Mouse (Mus musculus): ENCODE measurements around the gene Srgn.
"Not testable (repeated sequence)": the region's sequence is repeated elsewhere in the genome, so short reads cannot be mapped to it uniquely, and the experiment has no call there.

The Srgn gene

DNA sequence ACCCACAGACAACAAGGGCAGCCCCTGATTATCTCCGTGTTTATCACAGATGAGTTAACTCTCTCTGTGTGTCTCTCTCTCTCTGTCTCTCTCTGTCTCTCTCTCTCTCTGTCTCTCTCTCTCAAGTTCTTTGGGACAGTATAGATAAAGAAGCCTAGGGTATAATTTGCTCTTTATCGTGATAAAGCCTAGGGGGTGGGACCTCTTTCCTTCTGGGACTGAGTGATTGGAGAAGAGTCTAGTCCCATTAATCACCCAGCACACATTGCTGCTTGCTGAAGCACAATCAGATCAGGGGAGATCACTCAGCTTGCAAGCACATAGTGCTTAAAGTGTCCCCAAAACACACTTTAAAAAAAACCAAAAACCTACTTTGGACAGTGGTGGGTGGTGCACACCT lies 6.3 kb downstream of the Srgn start:
- no peak for DNase-seq

DNA sequence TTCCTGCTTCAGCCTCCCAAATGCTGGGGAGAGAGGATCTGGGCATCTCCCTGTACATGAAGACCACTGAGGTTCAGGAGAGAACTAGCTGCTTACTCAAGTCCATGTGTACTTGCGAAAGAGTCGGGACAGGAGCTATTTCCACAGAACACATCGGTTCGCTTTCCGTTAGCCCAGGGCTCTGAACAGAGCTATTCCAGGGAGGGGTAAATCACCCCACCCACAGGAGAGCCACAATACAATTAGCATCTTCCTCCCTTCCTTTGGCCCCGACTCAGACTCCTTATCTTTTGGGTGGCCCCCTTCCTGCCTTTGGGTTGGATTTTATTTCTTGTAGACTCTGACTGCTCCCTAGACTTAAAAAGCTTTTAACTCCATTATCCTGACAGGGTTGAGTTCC lies 9.7 kb downstream of the Srgn start:
- no peak for DNase-seq

DNA sequence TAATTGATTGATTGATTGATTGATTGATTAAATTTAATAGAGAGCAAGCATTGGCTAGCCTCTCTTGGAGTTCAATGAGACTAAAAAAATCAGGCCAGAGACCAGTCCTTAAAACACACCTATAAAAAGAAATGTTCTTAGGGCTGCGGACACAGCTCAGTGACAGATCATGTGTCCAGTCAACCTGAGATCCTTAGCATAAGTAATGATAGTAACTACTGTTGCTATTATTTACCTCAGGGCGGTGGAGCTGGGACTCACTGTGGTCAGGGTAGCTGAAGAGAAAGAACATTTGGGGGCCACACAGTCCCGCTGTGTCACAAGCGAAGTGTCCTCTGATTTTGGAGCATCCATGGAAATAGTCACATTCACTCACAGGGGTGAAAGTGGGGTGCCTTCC lies 14.4 kb downstream of the Srgn start:
- DNase-seq, result no peak

DNA sequence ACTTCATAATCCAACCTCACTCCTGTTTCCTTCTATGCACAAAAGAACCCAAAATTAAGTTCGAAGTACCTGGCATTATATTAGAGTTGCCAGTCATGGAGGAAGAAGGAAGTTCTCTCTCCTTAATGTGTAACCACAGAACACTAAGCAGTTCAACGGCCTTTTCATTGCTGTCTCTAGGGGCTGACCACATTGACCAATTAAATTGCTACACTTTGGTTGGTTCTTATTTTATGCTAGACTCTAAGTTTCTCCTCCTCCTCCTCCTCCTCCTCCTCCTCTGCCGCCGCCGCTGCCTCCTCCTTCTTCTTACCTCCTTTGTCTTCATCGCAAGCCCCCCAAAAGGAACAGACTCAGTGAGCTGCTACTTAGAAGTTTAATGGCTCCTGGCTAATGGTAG lies 15.7 kb downstream of the Srgn start:
- DNase-seq, result no peak

DNA sequence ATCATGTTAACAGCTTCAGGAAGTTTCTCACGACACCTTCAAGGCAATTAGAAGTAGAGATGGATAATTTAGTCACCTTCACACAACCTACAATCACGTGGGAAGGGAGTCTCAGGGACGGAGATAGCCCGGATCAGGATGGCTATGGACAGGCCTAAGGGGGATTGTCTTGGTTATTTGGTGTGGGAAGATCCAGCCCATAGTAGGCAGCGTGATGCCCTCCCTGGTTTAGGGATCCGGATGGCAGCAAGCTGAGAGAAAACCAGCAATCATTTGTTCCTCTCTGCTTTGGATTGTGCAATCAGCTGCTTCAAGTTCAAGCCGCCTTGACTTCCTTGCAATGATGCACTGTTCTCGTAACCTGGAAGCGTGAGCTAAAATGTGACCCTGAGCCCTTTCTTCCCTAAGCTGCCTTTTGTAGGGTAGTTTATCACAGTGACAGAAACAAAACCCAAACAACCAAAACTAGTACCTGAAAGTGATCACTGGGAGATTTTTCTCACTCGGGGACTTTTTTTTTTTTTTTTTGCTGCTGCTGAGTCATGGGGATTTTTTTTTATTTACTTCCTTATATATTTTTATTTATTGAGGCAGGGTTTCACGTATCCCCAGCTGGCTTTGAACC lies 18.1 kb downstream of the Srgn start:
- DNase-seq, result no peak

DNA sequence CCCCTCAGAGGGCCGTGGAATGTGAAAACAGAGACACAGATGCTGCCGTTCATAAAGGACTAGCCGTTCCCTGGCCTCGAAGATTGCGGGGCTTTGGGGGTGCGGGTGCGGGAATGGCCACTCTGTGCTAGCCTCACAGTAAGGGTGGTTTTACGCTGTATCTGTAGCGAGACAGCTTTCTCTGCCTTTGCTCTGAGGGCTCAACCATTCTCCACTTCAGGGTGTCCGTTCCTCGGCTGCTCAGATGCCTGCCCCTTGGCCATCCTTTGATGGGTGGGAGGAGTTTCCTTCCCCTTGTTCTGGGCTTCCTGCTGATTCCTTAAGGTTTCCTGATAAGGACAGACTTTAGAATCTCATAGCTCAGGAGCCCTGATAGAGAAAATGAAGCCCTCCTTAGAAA lies 18.8 kb downstream of the Srgn start:
- DNase-seq, result no peak

DNA sequence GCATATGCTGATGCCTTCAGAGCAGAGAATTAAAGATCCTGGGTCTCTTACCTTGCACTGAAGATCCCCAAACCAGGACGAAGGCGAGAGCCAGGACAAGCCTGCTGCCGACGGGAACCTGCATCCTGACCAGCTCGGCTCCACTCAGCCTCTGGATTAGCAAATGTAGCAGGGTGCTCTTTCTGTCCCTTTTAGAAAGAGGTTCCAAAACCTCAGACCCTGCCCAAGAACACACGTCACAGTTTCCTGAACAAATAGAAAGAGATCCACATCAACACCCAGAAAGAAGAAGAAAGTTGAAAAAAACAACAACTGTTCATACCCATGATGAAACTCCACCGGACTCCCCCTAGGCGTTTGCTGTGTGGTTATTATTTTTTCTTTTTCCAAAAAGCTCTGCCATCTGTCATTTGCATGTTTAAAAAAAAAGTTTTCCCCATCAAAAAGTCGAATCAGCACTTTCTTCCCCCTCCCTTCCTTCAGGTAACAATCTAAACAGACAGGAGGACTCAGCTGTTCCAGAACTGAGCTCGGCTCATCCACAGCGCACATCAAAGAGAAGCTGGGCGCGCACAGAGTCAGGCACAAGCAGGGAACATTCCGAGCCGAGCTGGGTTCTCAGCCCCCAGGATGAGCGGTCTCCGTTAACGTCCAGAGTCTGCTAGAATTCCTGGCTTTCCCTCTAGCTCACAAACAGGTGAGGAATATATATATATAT lies 19.5 kb downstream of the Srgn start:
- no peak for DNase-seq

DNA sequence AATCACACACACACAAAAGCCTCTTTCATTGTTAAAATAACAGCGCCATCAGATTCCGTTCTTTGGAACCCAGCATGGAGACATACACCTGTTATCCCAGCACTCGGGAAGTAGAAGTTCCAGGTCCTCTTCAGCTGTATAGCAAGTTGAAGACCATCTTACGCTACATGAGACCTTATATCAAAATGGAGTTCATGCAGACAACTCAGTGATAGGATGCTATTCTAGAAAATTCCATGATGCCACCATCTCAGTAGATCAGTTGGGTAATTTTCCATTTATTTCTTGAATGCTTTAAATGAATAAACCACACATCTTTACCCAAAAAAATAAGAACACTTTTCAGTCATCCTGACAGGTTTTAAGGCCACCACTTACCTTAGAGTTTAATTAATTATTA lies 20.2 kb downstream of the Srgn start:
- no peak for DNase-seq

DNA sequence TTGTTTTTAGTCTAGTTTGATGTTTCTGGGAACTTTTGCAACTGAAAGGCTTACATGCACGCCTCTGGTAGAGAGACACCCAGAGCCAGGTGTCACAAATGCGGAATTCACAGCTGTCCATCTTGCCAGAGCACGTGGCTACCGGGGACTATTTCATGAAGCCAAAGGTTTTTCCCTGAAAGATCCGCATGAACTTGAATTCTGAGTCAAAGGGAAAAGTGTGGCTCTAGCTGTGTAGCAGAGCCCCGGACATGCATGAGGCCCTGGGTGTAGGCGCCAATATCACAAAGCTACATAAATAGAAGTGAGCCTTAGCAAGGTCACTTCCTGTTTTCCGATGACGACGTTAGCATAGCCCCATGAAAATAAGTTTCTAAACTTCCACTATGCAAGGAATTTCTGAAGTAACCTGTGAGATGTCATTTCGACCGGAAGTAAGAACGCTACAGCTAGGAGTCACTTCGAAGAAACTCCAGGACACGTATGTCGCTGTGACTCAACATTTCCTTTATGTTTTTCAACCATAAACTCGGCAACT lies 21.2 kb downstream of the Srgn start:
- DNase-seq, result no peak

DNA sequence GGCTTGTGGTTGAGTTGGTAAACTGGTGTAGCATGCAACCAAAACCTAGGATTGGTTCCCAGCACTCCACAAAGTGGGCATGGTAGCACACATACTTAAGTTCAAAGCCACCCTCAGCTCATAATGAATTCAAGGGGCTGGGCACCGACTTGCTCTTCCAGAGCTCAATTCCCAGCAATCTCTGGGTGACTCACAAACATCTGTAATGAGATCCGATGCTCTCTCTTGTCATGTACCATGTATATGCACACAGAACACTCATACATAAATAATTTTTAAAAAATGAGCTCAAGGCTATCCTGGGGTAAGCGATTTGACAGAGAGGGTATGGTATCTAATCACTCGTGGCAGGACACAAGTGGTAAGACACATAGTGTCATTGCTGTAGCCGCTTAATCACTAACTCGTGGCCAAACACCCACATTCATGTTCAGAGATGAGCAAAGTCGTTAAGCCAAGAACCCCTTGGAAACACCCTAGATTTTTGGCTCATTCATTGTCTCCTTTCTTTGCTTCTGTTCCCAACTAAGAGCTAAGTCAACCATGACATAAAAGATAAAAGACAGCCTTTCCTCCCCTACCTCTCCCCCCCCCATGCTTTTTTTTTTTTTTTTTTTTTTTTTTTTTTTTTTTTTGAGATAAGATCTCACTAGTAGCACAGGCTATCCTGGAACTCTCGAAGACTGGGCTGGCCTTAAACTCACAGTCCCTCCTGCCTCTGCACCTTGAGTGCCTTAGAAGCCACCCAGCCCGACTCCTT lies 21.8 kb downstream of the Srgn start:
- DNase-seq, result no peak

DNA sequence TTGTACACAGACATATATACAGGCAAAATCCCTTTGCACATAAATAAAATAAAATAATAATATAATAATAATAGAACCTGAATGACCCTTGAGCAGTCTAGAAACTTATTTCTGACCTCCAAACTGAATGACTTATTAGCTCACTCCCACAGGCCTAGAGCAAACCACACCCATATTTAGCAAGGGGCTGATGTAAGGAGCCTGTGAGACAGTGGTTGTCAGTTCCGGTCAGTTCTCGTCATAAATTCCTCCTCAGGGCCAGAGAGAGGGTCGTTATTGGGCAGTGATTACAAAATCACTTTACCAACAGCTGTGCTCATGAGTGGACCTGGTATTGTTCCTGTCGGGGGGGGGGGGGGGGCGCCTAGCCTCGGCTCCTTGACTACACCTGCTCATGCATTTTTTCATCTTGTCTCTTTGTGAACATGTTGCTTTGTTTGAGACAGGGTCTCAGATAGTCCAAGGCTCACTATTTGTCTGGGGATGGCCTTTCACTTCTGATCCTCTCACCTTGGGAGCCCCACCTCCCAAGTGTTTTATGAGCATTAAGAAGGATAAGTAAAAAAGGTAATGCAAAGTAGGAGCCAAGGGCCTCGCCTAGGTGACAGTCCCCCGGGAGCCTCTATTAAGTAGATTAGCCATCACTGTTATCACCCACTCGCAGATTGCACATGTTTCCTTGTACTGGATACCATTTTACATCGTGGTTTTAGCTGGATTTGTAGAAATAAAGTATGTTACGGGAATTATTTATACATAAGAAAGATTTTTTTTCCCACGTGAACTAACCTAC lies 23.2 kb downstream of the Srgn start:
- DNase-seq, result no peak

DNA sequence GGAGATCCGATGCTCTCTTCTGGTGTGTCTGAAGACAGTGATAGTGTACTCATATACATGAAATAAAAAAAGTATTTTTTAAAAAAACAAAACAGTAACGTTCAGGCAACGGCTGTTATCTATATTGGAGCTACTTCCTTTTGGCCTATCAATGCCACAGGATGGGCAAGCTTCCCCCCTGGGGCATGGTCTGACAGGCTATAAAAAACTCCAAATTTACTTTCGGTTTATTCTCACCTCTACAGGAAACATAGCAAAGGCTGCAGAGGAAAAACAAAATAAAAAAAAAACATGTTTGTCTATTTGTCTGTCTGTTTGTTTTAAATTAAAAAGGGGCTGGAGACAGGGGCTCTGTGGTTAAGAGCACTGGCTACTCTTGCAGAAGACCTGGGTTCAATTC lies 23.9 kb downstream of the Srgn start:
- DNase-seq, result no peak

DNA sequence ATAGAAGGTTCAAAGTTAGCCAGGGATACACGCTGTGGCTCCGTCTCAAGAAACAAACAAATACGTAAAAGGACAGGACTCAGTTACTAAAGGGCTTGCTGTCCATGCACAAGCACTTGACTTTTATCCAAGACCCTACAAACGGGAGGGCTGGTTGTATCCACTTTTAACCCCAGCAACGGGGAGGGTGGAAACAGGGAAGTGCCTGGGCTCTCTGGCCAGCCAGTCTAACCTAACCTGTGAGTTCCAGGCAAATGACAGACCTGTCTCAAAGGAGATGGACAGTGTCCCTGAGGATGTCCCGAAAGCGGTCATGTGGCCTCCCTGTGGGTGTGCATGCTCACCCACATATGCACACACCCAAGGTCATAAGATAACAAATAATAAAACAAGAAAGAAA lies 25.3 kb downstream of the Srgn start:
- DNase-seq, result no peak

DNA sequence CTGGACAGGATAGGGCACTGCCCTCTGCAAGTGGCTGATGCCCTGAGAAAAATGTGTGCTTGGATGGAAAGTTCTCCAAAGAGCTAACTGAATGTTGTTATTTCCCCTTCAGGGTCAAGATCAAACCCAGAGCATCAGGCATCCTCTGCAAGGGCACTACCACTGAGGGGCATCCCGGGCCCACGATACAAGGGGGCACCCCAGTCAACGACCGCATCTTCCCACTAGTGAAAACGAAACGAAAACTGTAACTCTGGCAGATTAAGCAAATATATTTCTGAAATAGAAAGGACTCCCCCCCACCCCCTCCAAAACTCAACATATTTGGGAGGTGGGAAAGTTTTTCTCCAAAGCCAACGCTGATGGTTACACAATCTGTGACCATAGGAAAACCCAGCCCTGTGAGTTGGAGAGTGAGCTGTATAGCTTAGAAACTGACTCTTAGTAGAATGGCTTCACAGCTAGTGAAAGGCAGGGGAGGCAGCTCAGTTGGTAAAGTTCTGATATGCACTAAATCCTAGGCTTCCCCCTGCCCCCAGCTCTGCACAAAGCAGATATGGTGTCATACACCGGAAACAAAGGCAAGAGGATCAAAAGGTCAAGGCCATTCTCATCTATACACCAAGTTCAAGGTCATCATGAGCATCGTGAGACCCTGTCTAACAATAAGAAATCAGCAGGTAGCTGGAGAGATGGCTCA lies 26.2 kb downstream of the Srgn start:
- no peak for DNase-seq

DNA sequence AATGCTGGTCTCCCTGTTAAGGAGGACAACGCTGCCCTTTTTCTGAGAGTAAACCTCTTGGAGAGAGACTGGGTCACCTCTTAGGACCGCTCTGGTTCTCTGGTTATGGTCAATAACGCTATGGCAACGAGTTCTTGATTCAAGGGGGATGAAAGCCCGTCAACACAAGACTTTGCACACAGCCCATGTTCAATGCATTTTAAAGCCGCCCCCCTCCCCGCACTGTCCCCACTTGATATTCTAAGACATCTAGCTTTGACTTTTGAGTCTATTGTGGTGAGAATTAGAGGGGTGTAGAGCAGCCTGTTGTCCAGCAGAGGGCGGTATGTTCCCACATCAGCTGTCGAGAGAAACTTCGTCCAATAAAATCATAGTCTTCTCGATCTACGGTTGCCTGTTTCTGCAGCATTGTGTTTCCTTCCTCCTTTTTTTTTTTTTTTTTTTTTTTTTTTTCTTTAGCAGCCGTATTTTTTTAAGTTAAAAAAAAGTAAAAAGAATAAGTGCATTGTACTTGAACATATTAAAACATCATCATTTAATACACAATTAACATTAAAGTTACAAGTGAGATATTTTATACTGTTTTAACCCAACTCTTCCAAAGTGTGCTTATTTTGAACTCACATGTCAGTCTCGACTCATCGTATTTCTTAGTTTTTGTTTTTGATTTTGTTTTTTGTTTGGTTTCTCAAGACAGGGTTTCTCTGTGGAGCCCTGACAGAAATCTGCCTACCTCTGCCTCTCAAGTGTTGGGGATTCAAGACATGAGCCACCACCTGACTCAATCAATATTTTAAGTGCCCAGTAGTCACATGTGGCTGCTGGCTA lies 26.9 kb downstream of the Srgn start:
- DNase-seq, result peak; percentile 60

DNA sequence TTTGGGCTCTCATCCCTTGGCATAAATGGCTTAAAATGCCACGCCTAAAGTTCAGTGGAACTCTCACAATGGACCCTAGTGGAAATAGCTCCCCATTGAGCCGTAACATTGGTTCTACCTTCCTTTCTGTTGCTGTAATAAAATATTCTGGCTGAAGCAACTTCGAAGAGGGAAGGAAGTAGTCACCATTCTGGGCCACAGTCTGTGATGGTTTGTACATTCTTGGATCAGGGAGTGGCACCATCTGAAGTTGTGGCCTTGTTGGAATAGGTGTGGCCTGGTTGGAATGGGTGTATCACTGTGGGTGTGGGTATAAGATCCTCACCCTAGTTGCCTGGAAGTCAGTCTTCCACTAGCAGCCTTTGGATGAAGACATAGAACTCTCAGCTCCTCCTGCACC lies 35.6 kb downstream of the Srgn start:
- DNase-seq, result not testable (repeated sequence)

DNA sequence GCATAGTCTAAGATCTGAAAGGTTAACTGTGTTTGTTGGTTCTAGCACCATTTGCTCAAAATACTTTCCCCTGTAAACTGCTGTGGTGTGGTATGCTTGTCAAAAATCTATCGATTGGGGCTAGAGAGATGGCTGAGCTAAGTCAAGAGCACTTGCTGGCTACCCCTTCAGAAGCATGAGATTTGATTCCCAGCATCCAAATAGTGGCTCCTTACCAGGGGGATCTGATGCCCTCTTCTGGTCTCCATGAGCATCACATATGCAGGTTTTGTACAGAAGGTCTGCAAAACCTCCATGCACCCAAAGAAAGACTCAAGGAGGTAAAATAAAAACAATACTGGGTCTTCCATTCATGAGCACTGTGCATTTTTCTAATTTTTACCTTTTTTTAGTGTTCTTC lies 39.0 kb downstream of the Srgn start:
- DNase-seq, result peak; percentile 47

DNA sequence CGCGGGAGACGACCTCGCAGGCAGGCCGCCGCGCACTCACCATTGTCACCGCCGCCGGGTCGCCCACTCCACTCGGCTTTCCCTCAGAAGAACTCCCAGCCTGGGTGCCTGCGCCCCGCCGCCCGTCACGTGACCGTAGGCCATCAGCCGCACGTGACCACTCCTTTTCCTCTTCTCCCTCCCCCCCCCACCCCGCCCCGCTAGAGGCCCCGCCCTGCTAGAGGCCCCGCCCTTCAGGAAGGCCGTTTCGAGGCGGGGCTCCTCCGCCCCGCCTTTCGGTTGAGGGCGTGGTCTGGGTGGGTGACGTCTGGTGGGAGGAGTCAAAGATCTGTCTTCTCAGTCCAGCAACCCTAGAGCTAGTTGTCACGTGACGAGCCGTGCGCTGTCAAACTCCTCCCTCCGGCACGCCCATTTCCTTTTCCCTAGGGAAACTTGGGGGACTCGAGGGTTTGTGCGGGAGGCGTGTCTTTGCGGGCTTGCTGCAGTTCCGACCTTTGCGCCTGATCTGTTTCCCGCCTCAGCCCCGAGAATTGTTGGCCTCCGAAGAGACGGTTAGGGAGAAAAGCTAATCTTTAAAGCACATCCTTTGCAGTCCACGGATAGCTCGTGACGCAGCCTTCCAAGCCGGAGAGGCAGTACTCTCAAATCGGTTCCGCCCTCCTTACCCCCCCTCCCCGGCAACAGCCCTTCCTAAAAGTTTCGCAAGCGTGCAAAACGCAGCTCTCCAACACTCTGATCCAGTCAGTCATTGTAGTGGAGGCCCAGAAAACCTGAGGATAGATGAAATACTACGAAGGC lies 40.4 kb downstream of the Srgn start, which contains the start of gene Vps26a:
Gene Vps26a, minus strand, starts transcription at position 188 of the 798 bp plus-strand sequence.
- peak; percentile 98 for DNase-seq

DNA sequence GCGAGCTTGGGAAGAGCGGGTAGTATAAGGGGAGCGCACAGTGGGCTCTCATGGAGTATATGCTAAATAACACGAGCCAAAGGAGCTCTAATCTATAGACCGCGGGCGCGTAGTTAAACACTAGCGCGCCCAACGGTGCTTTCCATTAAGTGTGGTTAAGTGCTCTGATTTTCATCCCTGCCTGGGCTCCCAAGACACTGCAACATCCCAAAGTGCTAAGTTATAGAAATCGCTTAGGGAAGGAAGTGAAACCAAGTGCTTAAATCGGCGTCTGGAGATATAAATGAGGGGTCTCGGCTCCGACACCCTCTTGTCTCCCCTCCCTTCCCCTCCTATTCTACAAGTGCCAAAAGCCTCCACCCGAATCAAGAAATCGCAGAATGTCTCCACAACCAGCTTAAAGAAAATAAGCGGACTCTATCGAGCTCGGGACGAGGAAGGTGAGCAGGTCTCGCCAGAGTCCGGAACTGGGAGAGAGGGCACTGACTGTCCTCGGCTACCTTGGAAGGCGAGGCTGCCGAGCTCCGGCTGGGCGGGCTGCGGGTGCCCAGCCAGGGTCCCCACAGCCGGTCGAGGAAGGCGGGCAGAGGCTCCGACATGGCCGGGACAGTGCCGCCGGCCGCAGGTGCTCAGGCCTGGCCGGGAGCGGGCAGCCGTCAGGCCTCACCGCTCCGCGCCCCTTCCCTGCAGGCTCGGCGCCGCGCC lies 41.2 kb downstream of the Srgn start:
- DNase-seq, result no peak

Data from right cerebral cortex, adult 18-20 months (tissue).